8 mouse cellular contexts compared by ENCODE assay signal in genomic region chr5:118028191-118029034, GRCm38 (mm10). TPM values are rescaled to one million over a fixed set of nuclear protein-coding genes. Genes with fewer than 3 reads are reported as not detected.
DNase-seq lines count a peak whose midpoint lies in the region; ATAC-seq and TF ChIP-seq lines count a peak whose summit lies in the region.

No protein-coding gene starts in this region.

- 0 out of 2 replicates have a peak, but pooled peaks have one; percentile 11 for ATAC-seq in common myeloid progenitor, adult 5-6 weeks (replicated peaks; ENCODE audit: low read depth, poor library complexity, severe bottlenecking)
- no peak for ATAC-seq in limb, embryonic 15.5 days (ENCODE audit: insufficient number of reproducible peaks, low FRiP score, low TSS enrichment, low read depth)
- no peak for ATAC-seq in neural tube, embryonic 13.5 days (ENCODE audit: low read depth)

- DNase-seq in left cerebral cortex, adult 2 months (ENCODE audit: extremely low spot score in 1 of 2, low spot score in 2 of 2), result no peak
- DNase-seq in left cerebral cortex, postnatal 4 days, result no peak
- peak; percentile 61 to 65 for DNase-seq in heart, postnatal 14 days
- no peak for DNase-seq in left cerebral cortex, postnatal 14 days (ENCODE audit: low spot score in 2 of 2)
- no peak for DNase-seq in layer of hippocampus, adult 9-10 months (ENCODE audit: low spot score)

- H3K4me2 ChIP-seq in limb, embryonic 15.5 days, result peak overlapping the region; percentile 100
- peak overlapping the region; percentile 95 for H3K4me2 ChIP-seq in neural tube, embryonic 13.5 days

- intact Hi-C loops in left cerebral cortex, adult 2 months (cut with DNase I), result loop anchor here (5.0 kb wide), 1 partner anchor 39 kb away; no protein-coding TSS in a partner anchor
- intact Hi-C loops in left cerebral cortex, postnatal 4 days (cut with DNase I), result no loop called here
- intact Hi-C loops in heart, postnatal 14 days (cut with DNase I), result loop anchor here (5.0 kb wide), 1 partner anchor 39 kb away; no protein-coding TSS in a partner anchor
- intact Hi-C loops in left cerebral cortex, postnatal 14 days (cut with DNase I), result no loop called here

- H3K9ac ChIP-seq in limb, embryonic 15.5 days, result 0 out of 2 replicates have a peak overlapping the region, but pooled peaks have one; percentile 32
- H3K9ac ChIP-seq in neural tube, embryonic 13.5 days, result peak overlapping the region; percentile 76

- H3K4me1 ChIP-seq in limb, embryonic 15.5 days, result peaks cover 44% of the 10 kb centered on the region
- H3K4me1 ChIP-seq in neural tube, embryonic 13.5 days (replicated peaks), result peaks cover 43% of the 10 kb centered on the region

- TF ChIP-seq CTCF in left cerebral cortex, adult 2 months (IDR thresholded peaks at IDR 0.05), result no peak

- H3K4me3 ChIP-seq in left cerebral cortex, adult 2 months, result peak overlapping the region; percentile 60
- peak overlapping the region; percentile 60 for H3K4me3 ChIP-seq in limb, embryonic 15.5 days
- peak overlapping the region; percentile 65 for H3K4me3 ChIP-seq in neural tube, embryonic 13.5 days

- no peaks in the 10 kb centered on the region for H3K9me3 ChIP-seq in limb, embryonic 15.5 days
- no peaks in the 10 kb centered on the region for H3K9me3 ChIP-seq in neural tube, embryonic 13.5 days

- 1% methylated on average over 78 of the region's 79 CpGs for WGBS in limb, embryonic 15.5 days
- 2% methylated on average over 78 of the region's 79 CpGs for WGBS in neural tube, embryonic 13.5 days

- H3K27me3 ChIP-seq in limb, embryonic 15.5 days, result peaks cover 64% of the 10 kb centered on the region
- peaks cover 63% of the 10 kb centered on the region for H3K27me3 ChIP-seq in neural tube, embryonic 13.5 days

- H3K27ac ChIP-seq in left cerebral cortex, adult 2 months, result peak overlapping the region; percentile 74
- H3K27ac ChIP-seq in limb, embryonic 15.5 days, result no peak overlapping the region
- H3K27ac ChIP-seq in neural tube, embryonic 13.5 days (replicated peaks), result no peak overlapping the region

- no peaks in the 10 kb centered on the region for H3K36me3 ChIP-seq in limb, embryonic 15.5 days
- no peaks in the 10 kb centered on the region for H3K36me3 ChIP-seq in neural tube, embryonic 13.5 days

RNA-seq across cellular contexts. Expression of gene Tesc, which starts 0.9 kb away (rescaled TPM):
- total RNA-seq in left cerebral cortex, adult 2 months (2021), result 10 to 100 TPM; 82.0 to 87.3 TPM
- 1 to 10 TPM; 3.7 to 5.4 TPM for total RNA-seq in left cerebral cortex, postnatal 4 days (2021)
- not detected in 2 replicates for total RNA-seq in common myeloid progenitor, adult 5-6 weeks (2017)
- 100 to 1,000 TPM; 164 to 168 TPM for total RNA-seq in heart, postnatal 14 days (2021)
- polyA plus RNA-seq in limb, embryonic 15.5 days (2015; fragmentation: Nextera tagmentation; extraction: Ambion mirVana), result 25.9 and 27.2 TPM in 2 replicates
- 1.8 and 2.1 TPM in 2 replicates for polyA plus RNA-seq in neural tube, embryonic 13.5 days (2015; fragmentation: Nextera tagmentation; extraction: Ambion mirVana)
- 10 to 100 TPM; 58.0 to 60.3 TPM for total RNA-seq in left cerebral cortex, postnatal 14 days (2021)

RNA-seq across cellular contexts. Expression of gene Fbxo21, which starts 51.9 kb away (rescaled TPM):
- total RNA-seq in left cerebral cortex, adult 2 months (2021), result 100 to 1,000 TPM; 110 to 111 TPM
- 100 to 1,000 TPM; 146 to 169 TPM for total RNA-seq in left cerebral cortex, postnatal 4 days (2021)
- 16.1 and 32.3 TPM in 2 replicates for total RNA-seq in common myeloid progenitor, adult 5-6 weeks (2017)
- 10 to 100 TPM; 40.4 to 41.3 TPM for total RNA-seq in heart, postnatal 14 days (2021)
- polyA plus RNA-seq in limb, embryonic 15.5 days (2015; fragmentation: Nextera tagmentation; extraction: Ambion mirVana), result 48.5 and 49.2 TPM in 2 replicates
- polyA plus RNA-seq in neural tube, embryonic 13.5 days (2015; fragmentation: Nextera tagmentation; extraction: Ambion mirVana), result 133 and 139 TPM in 2 replicates
- total RNA-seq in left cerebral cortex, postnatal 14 days (2021), result 100 to 1,000 TPM; 113 to 118 TPM

Comparison
In these comparisons a context has a peak if more than half of its experiments do, and no peak if none do; other contexts are left out.
1. RNA of gene Tesc, which starts 0.9 kb away (total RNA-seq): 164 to 168 TPM in heart, postnatal 14 days, 82.0 to 87.3 TPM in left cerebral cortex, adult 2 months and 58.0 to 60.3 TPM in left cerebral cortex, postnatal 14 days; 3.7 to 5.4 TPM in left cerebral cortex, postnatal 4 days and not detected in common myeloid progenitor, adult 5-6 weeks; every median in the first group is over 4 times any median in the second.
2. intact Hi-C loops: an anchor here in left cerebral cortex, adult 2 months (5.0 kb wide) and heart, postnatal 14 days (5.0 kb wide); none called in left cerebral cortex, postnatal 4 days and left cerebral cortex, postnatal 14 days.
3. DNase-seq: peak in heart, postnatal 14 days (2 of 2); none in left cerebral cortex, adult 2 months (0 of 2), left cerebral cortex, postnatal 4 days (single experiment), left cerebral cortex, postnatal 14 days (0 of 2) and layer of hippocampus, adult 9-10 months (single experiment).
4. Peak in every context shown above with its lines, with median percentiles within 50 percentile points of each other: H3K4me3 ChIP-seq.